Mouse (Mus musculus): ENCODE measurements around the gene Plin4.
A peak's percentile ranks its signal among the peaks of the same experiment; 100 is the strongest.

The Plin4 gene

GRCm38 (mm10) chr17:56109219-56110051, at the start of gene Plin4:
TSS of gene Plin4 (minus strand) at chr17:56109803.
- DNase-seq (ENCODE audit: low spot score in 2 of 2), result no peak

- no peak for DNase-seq (ENCODE audit: low spot score in 2 of 2)
Measured at GRCm38 (mm10) chr17:56153643-56154042, 44.0 kb upstream of the Plin4 start.

- no peak for DNase-seq (ENCODE audit: low spot score in 2 of 2)
Measured at GRCm38 (mm10) chr17:56149897-56150296, 40.3 kb upstream of the Plin4 start.

- no peak for DNase-seq (ENCODE audit: low spot score in 2 of 2)
Measured at GRCm38 (mm10) chr17:56148790-56149618, 39.4 kb upstream of the Plin4 start.

- DNase-seq (ENCODE audit: low spot score in 2 of 2), result peak in 1 of 2 experiments; percentile 28
Measured at GRCm38 (mm10) chr17:56148280-56148679, 38.7 kb upstream of the Plin4 start.

GRCm38 (mm10) chr17:56147420-56147819, 37.8 kb upstream of the Plin4 start:
- no peak for DNase-seq (ENCODE audit: low spot score in 2 of 2)

GRCm38 (mm10) chr17:56146131-56146530, 36.5 kb upstream of the Plin4 start:
- DNase-seq (ENCODE audit: low spot score in 2 of 2), result no peak

- no peak for DNase-seq (ENCODE audit: low spot score in 2 of 2)
Measured at GRCm38 (mm10) chr17:56144546-56144945, 34.9 kb upstream of the Plin4 start.

- no peak for DNase-seq (ENCODE audit: low spot score in 2 of 2)
Measured at GRCm38 (mm10) chr17:56141702-56142605, 32.4 kb upstream of the Plin4 start.

- no peak for DNase-seq (ENCODE audit: low spot score in 2 of 2)
Measured at GRCm38 (mm10) chr17:56139858-56140595, 30.4 kb upstream of the Plin4 start, which contains the start of gene Sema6b. TSS of gene Sema6b (minus strand) at chr17:56140343.

- no peak for DNase-seq (ENCODE audit: low spot score in 2 of 2)
Measured at GRCm38 (mm10) chr17:56139355-56139754, 29.8 kb upstream of the Plin4 start.

GRCm38 (mm10) chr17:56137839-56138613, 28.4 kb upstream of the Plin4 start:
- no peak for DNase-seq (ENCODE audit: low spot score in 2 of 2)

GRCm38 (mm10) chr17:56136558-56136957, 27.0 kb upstream of the Plin4 start:
- no peak for DNase-seq (ENCODE audit: low spot score in 2 of 2)

- peak; percentile 64 to 77 for DNase-seq (ENCODE audit: low spot score in 2 of 2)
Measured at GRCm38 (mm10) chr17:56134463-56134971, 24.9 kb upstream of the Plin4 start.

- no peak for DNase-seq (ENCODE audit: low spot score in 2 of 2)
Measured at GRCm38 (mm10) chr17:56133457-56134363, 24.1 kb upstream of the Plin4 start.

- DNase-seq (ENCODE audit: low spot score in 2 of 2), result peak; percentile 78 to 82
Measured at GRCm38 (mm10) chr17:56132661-56133060, 23.1 kb upstream of the Plin4 start.

GRCm38 (mm10) chr17:56131814-56132213, 22.2 kb upstream of the Plin4 start:
- peak; percentile 59 to 81 for DNase-seq (ENCODE audit: low spot score in 2 of 2)

GRCm38 (mm10) chr17:56131136-56131535, 21.5 kb upstream of the Plin4 start:
- DNase-seq (ENCODE audit: low spot score in 2 of 2), result no peak

- DNase-seq (ENCODE audit: low spot score in 2 of 2), result no peak
Measured at GRCm38 (mm10) chr17:56128246-56128645, 18.6 kb upstream of the Plin4 start.
